Comparison of ENCODE assay signal across 9 mouse cellular contexts in genomic region chr4:95385552-95385951, GRCm38 (mm10).
A peak's percentile ranks its signal among the peaks of the same experiment; 100 is the strongest.
DNase-seq lines count a peak whose midpoint lies in the region; ATAC-seq lines count a peak whose summit lies in the region.
"Had no signal": no experiment of that assay in that cellular context is flagged by ENCODE, and none has a peak within 500 bp of the region (broad histone marks: within the 10 kb centered on the region; RNA-seq: fewer than 3 reads in every experiment).

No protein-coding gene starts in this region.

- H3K27ac ChIP-seq in heart, embryonic 12.5 days (ENCODE audit: poor library complexity, severe bottlenecking): no peak overlapping the region
- H3K27ac ChIP-seq: midbrain, embryonic 10.5 days had no signal

- no peak overlapping the region for H3K4me2 ChIP-seq in heart, embryonic 12.5 days

- no peak overlapping the region for H3K4me3 ChIP-seq in heart, embryonic 12.5 days
- H3K4me3 ChIP-seq: midbrain, embryonic 10.5 days had no signal

- no peaks in the 10 kb centered on the region for H3K9me3 ChIP-seq in heart, embryonic 12.5 days (replicated peaks)
- H3K9me3 ChIP-seq: midbrain, embryonic 10.5 days had no signal

- DNase-seq in kidney, postnatal 25 days: peak; percentile 53 to 65
- peak; percentile 86 for DNase-seq in lung, postnatal 10 days
- no peak for DNase-seq in cerebellum, adult 11-12 months
- DNase-seq in embryo, embryonic 10 days (ENCODE audit: low spot score): no peak
- DNase-seq in embryo, embryonic 10.5 days (ENCODE audit: low spot score): no peak

- H3K9ac ChIP-seq in heart, embryonic 12.5 days: no peak overlapping the region

- no peaks in the 10 kb centered on the region for H3K27me3 ChIP-seq in heart, embryonic 12.5 days (replicated peaks)

- H3K4me1 ChIP-seq in heart, embryonic 12.5 days (replicated peaks): peaks cover 33% of the 10 kb centered on the region

- 15% methylated on average over 7 of the region's 7 CpGs for whole genome bisulfite sequencing in heart, embryonic 12.5 days

- no peaks in the 10 kb centered on the region for H3K36me3 ChIP-seq in heart, embryonic 12.5 days
- H3K36me3 ChIP-seq: midbrain, embryonic 10.5 days had no signal

- ATAC-seq in common myeloid progenitor, adult 5-6 weeks (replicated peaks; ENCODE audit: low read depth, poor library complexity, severe bottlenecking): peak; percentile 43
- peak; percentile 72; the same call in 1 of the 2 replicates for ATAC-seq in heart, embryonic 12.5 days (ENCODE audit: insufficient number of reproducible peaks, low FRiP score)
- no peak for ATAC-seq in activated CD4-positive, CD25-positive, alpha-beta regulatory T cell, adult 4 months

Comparison
In these comparisons a context has a peak if more than half of its experiments do, and no peak if none do; other contexts are left out.
1. DNase-seq: peak in kidney, postnatal 25 days (2 of 2) and lung, postnatal 10 days (single experiment); none in cerebellum, adult 11-12 months (single experiment), embryo, embryonic 10 days (single experiment) and embryo, embryonic 10.5 days (single experiment).